Mouse (Mus musculus) forebrain, embryonic 12.5 days (tissue): ENCODE data around the gene Ugt2b34. TPM values are rescaled to one million over a fixed set of nuclear protein-coding genes. Genes with fewer than 3 reads are reported as not detected.
"Not testable (repeated sequence)": the region's sequence is repeated elsewhere in the genome, so short reads cannot be mapped to it uniquely, and the experiment has no call there.

Experiments
- ATAC-seq: fragments of 200-750 bp; cut with Nextera tagmentation; 2 replicates; pipeline ENCODE4 v1.8.0; 2017; ENCODE audit warnings: moderate TSS enrichment; ENCODE audit not compliant: low FRiP score
- H3K27ac ChIP-seq: fragments of 300-500 bp; sonication (generic); 2 replicates; pipeline ENCODE4 v1.5.1; 2016; ENCODE audit warnings: mild to moderate bottlenecking
- H3K27me3 ChIP-seq: fragments of 300-500 bp; sonication (generic); 2 replicates; pipeline ENCODE4 v1.6.1; 2016; ENCODE audit warnings: mild to moderate bottlenecking
- H3K36me3 ChIP-seq: fragments of 300-500 bp; sonication (generic); replicated peaks from 2 replicates; pipeline ENCODE4 v1.6.1; 2016; ENCODE audit warnings: mild to moderate bottlenecking
- H3K4me1 ChIP-seq: fragments of 300-500 bp; sonication (generic); 2 replicates; pipeline ENCODE4 v1.6.1; 2016
- H3K4me2 ChIP-seq: fragments of 300-500 bp; sonication (generic); 2 replicates; pipeline ENCODE4 v1.6.1; 2016; ENCODE audit warnings: mild to moderate bottlenecking, moderate library complexity
- H3K4me3 ChIP-seq: fragments of 300-500 bp; sonication (generic); replicated peaks from 2 replicates; pipeline ENCODE4 v1.5.1; 2016; ENCODE audit warnings: mild to moderate bottlenecking
- H3K9ac ChIP-seq: fragments of 300-500 bp; sonication (generic); 2 replicates; pipeline ENCODE4 v1.6.1; 2016; ENCODE audit warnings: mild to moderate bottlenecking
- H3K9me3 ChIP-seq: fragments of 300-500 bp; sonication (generic); 2 replicates; pipeline ENCODE4 v1.6.1; 2016
- WGBS: fragments of 180-500 bp; shearing (Covaris S2); methylation state at CpG from one replicate; pipeline ENCODE4 v1.1.7; 2016; 5-methylcytosine and 5-hydroxymethylcytosine counted together
- polyA plus RNA-seq: library from polyadenylated mRNA; unstranded; fragments of >200 nt; fragmentation: Nextera tagmentation; extraction: Ambion mirVana; gene quantifications from 2 replicates; pipeline ENCODE4 v1.2.1, GENCODE M21; 2016

Gene Ugt2b34
- polyA plus RNA-seq, 1 experiment from 2014 or later: not detected

DNA sequence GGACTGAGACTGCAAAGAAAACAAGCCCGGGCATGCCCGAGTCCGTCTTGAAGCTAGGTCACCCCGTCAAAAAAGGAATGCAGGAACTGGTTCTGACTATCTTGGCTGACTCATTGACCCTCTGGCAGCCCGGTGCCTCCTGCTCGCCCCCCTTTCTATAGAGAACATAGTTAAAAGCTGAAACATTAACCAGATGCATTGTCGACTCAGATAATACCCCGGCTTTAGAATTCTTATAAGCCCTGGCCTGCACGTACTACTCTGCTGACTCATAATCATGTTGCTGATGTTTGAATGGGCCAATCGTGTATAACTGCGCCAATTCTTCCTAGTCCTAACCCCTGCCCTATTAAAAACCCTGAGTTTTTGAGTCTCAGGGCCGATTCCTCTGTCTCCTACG lies 50.2 kb downstream of the Ugt2b34 start:
- H3K9me3 ChIP-seq, H3K27me3 ChIP-seq, H3K27ac ChIP-seq, ATAC-seq, H3K9ac ChIP-seq, H3K4me1 ChIP-seq, H3K36me3 ChIP-seq, H3K4me3 ChIP-seq, H3K4me2 ChIP-seq: not testable (repeated sequence)
- WGBS: 82% methylated on average over 13 of the region's 13 CpGs

DNA sequence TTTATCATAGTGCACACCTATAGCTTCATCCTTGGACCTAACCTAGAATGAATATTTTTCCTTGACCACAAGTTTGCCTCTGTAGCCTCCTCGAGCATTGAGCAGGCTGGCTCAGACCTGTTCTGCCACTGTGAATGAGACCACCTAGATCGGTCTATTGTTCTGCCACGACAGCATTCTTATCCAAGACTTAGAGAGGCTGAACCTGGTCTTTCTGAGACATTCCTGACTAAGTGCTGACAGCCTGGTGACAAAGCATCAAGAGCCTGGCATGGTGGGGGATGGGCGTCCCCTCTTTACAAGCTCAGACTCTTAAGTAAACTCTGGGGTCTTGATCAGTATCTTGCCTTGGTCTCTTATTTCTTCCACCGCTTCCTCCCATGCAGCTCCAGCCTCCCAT lies 55.1 kb downstream of the Ugt2b34 start:
- 40% methylated on average over 5 of the region's 5 CpGs for WGBS
- Histone ChIP-seq H3K4me2 (no peak overlapping the region), H3K36me3 (no peaks in the 10 kb centered on the region), H3K9me3 (no peaks in the 10 kb centered on the region), H3K27me3 (no peaks in the 10 kb centered on the region), H3K27ac (no peak overlapping the region), H3K4me3 (no peak overlapping the region), H3K4me1 (no peaks in the 10 kb centered on the region), H3K9ac (no peak overlapping the region)
- no peak for ATAC-seq

DNA sequence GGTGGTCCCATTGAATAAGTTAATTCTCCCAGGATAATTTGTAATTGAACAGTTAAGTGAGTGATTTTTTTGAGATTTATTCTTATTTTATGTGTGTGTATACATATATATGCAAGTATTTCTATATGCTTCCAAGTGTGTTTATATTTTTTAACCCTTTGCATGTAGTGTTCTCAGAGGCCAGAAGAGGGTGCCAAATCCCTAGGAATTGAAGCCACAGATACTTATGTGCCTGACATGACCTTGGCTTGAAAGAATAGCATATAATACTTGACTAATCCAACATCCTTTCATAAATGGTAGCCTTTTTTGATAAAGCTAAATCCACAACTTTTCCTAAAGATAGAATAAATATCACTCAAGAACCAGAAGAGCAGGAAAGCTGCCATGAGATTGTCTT lies 56.6 kb downstream of the Ugt2b34 start:
- Histone ChIP-seq H3K9me3 (no peaks in the 10 kb centered on the region), H3K9ac (no peak overlapping the region), H3K4me1 (no peaks in the 10 kb centered on the region), H3K4me2 (no peak overlapping the region), H3K27ac (no peak overlapping the region), H3K27me3 (no peaks in the 10 kb centered on the region), H3K36me3 (no peaks in the 10 kb centered on the region), H3K4me3 (no peak overlapping the region)
- ATAC-seq: 0 out of 2 replicates have a peak, but pooled peaks have one; percentile 57

DNA sequence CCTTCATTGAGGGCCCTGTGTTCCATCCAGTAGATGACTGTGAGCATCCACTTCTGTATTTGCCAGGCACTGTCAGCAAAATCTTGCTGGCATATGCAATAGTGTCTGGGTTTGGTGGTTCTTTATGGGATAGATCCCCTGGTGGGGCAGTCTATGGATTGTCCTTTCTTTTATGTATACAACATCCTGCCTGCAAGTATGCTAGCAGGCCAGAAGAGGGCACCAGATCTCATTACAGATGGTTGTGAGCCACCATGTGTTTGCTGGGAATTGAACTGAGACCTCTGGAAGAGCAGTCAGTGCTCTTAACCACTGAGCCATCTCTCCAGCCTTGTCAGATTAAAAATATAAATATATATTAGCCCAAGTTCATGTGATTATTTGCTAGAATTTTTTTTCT lies 65.5 kb downstream of the Ugt2b34 start:
- not testable (repeated sequence) for H3K27me3 ChIP-seq, H3K4me3 ChIP-seq, H3K27ac ChIP-seq, H3K4me2 ChIP-seq, H3K9me3 ChIP-seq, H3K36me3 ChIP-seq, H3K9ac ChIP-seq, H3K4me1 ChIP-seq, ATAC-seq

DNA sequence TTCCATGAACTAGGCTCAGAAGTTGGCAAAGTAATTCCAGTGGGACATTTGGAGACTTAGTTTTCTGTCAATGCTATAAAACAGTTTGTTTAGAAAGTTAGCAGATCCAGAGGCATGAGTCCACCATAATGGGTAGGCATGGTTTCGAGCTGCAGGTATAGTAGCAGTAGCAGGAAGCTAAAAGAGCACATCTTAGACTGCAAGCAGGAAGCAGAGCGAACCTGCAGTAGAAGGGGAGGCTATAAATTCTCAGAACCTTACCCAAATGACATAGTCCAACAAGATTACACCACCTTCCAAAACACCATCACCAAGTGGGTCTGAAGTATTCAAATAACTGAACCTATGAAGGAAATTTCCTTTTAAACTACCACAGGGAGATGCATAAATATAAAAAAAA lies 66.5 kb downstream of the Ugt2b34 start:
- Histone ChIP-seq H3K27me3 (no peaks in the 10 kb centered on the region), H3K4me2 (no peak overlapping the region), H3K9ac (no peak overlapping the region), H3K27ac (no peak overlapping the region), H3K4me1 (no peaks in the 10 kb centered on the region), H3K4me3 (no peak overlapping the region), H3K36me3 (peaks cover 12% of the 10 kb centered on the region), H3K9me3 (no peaks in the 10 kb centered on the region)
- ATAC-seq: no peak
- WGBS: 92% methylated on average over 2 of the region's 2 CpGs

Other genes starting within 250 kb of the Ugt2b34 start
- gene Tmprss11b, start 230.6 kb downstream of the Ugt2b34 start, polyA plus RNA-seq: not detected in 2 replicates
- gene Tmprss11e, start 161.1 kb downstream of the Ugt2b34 start, polyA plus RNA-seq: 0.06 TPM in 1 of 2 replicates, not detected in the other
- gene Ythdc1, start 102.7 kb downstream of the Ugt2b34 start, polyA plus RNA-seq: 54.1 and 55.4 TPM in 2 replicates
- gene Ugt2b1, start 19.6 kb upstream of the Ugt2b34 start, polyA plus RNA-seq: not detected in 2 replicates
- not detected in 2 replicates for gene Ugt2b35, start 93.9 kb upstream of the Ugt2b34 start, polyA plus RNA-seq
- not detected in 2 replicates for gene Ugt2b36, start 185.6 kb upstream of the Ugt2b34 start, polyA plus RNA-seq
- not detected in 2 replicates for gene Ugt2b5, start 233.4 kb upstream of the Ugt2b34 start, polyA plus RNA-seq